Mouse (Mus musculus) central nervous system, embryonic 14 days (tissue): Measurements from ENCODE around the gene Fance. TPM values are rescaled to one million over a fixed set of nuclear protein-coding genes. Genes with fewer than 3 reads are reported as not detected.

ENCODE experiments used
- polyA plus RNA-seq: library from polyadenylated mRNA; depleted of rRNA; stranded (reverse); fragments of >200 nt; gene quantifications from 2 replicates; pipeline ENCODE4 v1.2.3, GENCODE M21; 2012; rRNA removed

Gene Fance
- 15.5 and 18.4 TPM in 2 replicates for polyA plus RNA-seq

DNA sequence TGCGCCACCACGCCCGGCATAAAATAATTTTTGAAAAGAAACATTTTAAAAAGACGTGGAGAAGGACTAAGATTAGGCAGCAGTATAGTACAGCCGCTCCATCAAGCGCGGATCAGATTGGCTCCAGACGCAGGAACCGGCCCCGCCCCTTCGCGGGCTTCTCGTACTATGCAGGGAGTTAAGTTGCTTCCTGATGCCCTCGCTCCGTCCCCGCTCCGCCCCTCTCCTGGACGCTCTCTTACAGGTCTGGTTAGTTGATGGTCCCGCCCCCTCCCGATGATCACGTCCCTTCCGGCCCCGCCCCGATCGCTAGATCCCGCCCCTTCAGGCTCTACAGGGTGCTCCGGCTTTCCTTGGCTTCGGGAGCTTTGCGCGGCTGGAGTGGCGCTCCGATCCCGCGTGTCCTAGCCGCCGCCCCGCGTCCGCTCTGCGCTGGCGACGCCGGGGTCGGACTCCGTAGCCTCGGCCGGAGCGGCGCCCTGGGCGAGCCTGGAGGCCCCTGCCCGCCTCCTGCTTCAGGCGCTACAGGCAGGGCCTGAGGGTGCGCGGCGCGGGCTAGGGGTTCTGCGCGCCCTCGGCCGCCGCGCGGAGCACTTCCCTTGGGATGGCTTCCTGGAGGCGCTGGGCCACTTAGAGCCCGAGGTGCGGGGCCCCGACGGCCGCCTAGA, at the start of gene Fance:
Fance (plus strand) TSS at position 308 of the 668 bp plus-strand sequence.

DNA sequence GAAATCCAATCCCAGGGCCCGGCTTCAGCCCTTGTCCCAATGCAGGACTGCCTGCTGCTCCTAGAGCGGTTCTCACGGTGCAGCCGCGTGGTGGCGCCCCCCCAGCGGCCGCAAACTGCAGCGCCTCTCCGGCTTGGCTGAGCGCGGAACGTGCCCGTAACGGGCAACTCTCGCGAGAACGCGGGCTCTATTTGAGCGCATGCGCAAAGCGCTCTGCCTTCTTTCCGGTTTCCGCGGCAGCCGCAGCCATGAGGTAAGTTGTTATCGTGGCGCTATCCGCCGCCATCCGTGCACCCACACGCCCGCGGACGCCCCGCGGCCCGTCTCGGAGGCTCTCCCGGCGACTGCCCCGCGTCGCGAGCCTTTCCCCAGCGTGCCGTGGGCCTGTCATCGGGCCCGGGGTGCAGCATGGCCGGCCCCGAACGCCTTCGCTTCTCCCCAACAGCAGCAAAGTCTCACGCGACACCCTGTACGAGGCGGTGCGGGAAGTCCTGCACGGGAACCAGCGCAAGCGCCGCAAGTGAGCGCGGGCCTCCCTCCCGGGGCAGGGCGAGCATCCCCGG, 15.1 kb downstream of the Fance start, which contains the start of gene Rpl10a:
Rpl10a (plus strand) TSS at position 106 of the 563 bp plus-strand sequence.

DNA sequence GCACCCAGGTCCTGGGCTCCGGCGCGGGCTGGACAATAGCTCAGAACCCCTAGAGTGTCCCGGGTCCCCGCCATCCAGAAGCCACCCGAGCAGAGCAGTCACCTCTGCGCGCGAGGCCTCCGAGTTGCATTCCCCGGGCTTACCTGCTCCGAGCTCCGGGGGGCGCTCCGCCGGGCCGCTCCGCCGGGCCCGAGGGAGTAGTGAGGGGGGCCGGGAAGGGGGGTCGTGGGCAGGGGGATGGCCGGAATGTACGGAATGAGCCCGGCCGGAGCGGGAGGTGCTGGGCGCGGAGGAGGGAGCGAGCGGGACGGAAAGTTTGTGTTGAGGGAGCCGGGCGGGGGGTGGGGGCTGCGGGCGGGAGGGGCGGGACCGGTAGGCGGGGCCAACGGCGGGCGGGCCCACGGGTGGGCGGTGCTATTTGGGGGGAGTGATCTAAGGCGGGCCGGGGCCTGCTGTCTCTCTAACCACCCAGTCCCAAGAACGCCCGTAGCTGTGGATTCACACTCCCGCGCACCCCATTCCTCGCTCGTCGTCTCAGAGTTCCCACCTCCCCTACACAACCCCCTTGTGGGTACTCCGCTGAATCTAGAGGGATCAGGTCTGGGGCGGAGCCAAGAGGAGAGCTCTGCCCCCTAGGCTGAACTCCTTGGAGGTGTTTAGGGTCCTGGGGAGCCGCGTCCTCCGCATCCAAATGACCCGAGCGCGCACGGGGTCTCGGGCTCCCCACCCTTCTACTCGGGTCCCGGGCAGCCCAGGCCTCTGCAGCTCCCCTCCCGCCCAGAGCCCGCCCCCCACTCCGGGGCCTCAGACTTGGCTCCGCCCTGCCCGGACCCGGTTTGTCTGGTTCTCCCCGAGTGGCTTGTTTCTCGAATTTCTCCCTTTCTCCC, 37.4 kb downstream of the Fance start, which contains the start of gene Tead3:
Tead3 (minus strand) TSS at position 352 of the 887 bp plus-strand sequence.

DNA sequence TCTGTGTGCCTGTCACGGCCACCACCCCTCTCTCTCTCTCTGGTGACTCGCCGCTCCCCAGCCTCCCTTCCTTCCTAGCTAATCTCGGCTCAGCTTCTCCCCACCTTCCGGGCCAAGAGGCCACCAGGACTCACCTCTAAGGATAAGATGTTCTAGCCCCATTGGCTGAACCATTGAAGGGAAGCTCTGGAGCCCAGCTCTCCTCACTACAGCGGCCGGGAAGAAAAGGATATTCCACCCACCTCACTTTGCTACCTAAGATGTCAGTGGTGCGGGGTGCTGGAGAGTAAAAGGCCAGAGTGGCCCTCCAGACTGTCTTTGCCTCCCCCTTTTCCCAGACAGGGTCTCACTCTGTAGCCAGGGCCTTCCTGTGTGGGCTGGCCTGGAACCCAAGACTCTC, 51.8 kb downstream of the Fance start, which contains the start of gene Tulp1:
Tulp1 (minus strand) TSS at position 101 of the 400 bp plus-strand sequence.

Other genes with a start within 250 kb of the Fance start
- gene Tcp11, start 232.9 kb upstream of the Fance start, polyA plus RNA-seq = 2.4 and 2.8 TPM in 2 replicates
- 19.3 and 25.1 TPM in 2 replicates for gene Scube3, start 171.4 kb upstream of the Fance start, polyA plus RNA-seq
- gene Zfp523, start 136.4 kb upstream of the Fance start, polyA plus RNA-seq = 111 and 117 TPM in 2 replicates
- gene Def6, start 105.7 kb upstream of the Fance start, polyA plus RNA-seq = 6.7 and 9.6 TPM in 2 replicates
- gene Ppard, start 80.8 kb upstream of the Fance start, polyA plus RNA-seq = 14.8 and 17.1 TPM in 2 replicates
- 2,677 and 2,789 TPM in 2 replicates for gene Rpl10a, start 15.0 kb downstream of the Fance start, polyA plus RNA-seq
- gene Tead3, start 37.3 kb downstream of the Fance start, polyA plus RNA-seq = 15.8 and 27.5 TPM in 2 replicates
- gene Tulp1, start 51.7 kb downstream of the Fance start, polyA plus RNA-seq = 2.0 and 2.5 TPM in 2 replicates
- 33.4 and 37.2 TPM in 2 replicates for gene Fkbp5, start 204.0 kb downstream of the Fance start, polyA plus RNA-seq
- gene Armc12, start 217.3 kb downstream of the Fance start, polyA plus RNA-seq = 0.07 TPM in 1 of 2 replicates, not detected in the other
- not detected in 2 replicates for gene Clpsl2, start 235.9 kb downstream of the Fance start, polyA plus RNA-seq
- not detected in 2 replicates for gene Clps, start 247.2 kb downstream of the Fance start, polyA plus RNA-seq